Mouse (Mus musculus) neural tube, embryonic 11.5 days (tissue): ENCODE data around the gene Kdm8. TPM values are rescaled to one million over a fixed set of nuclear protein-coding genes. Genes with fewer than 3 reads are reported as not detected.

ENCODE experiments used
- ATAC-seq: fragments of 200-750 bp; cut with Nextera tagmentation; 2 replicates; pipeline ENCODE4 v1.8.0; 2017; ENCODE audit warnings: moderate number of reproducible peaks, mild to moderate bottlenecking, moderate TSS enrichment, moderate library complexity; ENCODE audit not compliant: insufficient read depth, low FRiP score, low TSS enrichment
- DNase-seq: peaks from one replicate; pipeline ENCODE4 v3.0.0-alpha.2; 2015; ENCODE audit warnings: low spot score
- H3K27ac ChIP-seq: fragments of 300-500 bp; sonication (generic); 2 replicates; pipeline ENCODE4 v1.5.1; 2014; ENCODE audit warnings: low read depth, mild to moderate bottlenecking, low read length
- H3K27me3 ChIP-seq: fragments of 300-500 bp; sonication (generic); 2 replicates; pipeline ENCODE4 v1.6.1; 2014; ENCODE audit warnings: mild to moderate bottlenecking, low read length, mixed read lengths; ENCODE audit not compliant: control insufficient read depth, insufficient read depth
- H3K36me3 ChIP-seq: fragments of 300-500 bp; sonication (generic); 2 replicates; pipeline ENCODE4 v1.6.1; 2014; ENCODE audit warnings: mild to moderate bottlenecking, low read length, moderate library complexity, mixed read lengths; ENCODE audit not compliant: control insufficient read depth, insufficient read depth
- H3K4me1 ChIP-seq: fragments of 300-500 bp; sonication (generic); 2 replicates; pipeline ENCODE4 v1.6.1; 2014; ENCODE audit warnings: low read length, mixed read lengths; ENCODE audit not compliant: control insufficient read depth, insufficient read depth
- H3K4me2 ChIP-seq: fragments of 300-500 bp; sonication (generic); 2 replicates; pipeline ENCODE4 v1.6.1; 2014; ENCODE audit warnings: low read depth, mild to moderate bottlenecking, moderate library complexity
- H3K4me3 ChIP-seq: fragments of 300-500 bp; sonication (generic); 2 replicates; pipeline ENCODE4 v1.5.1; 2014; ENCODE audit warnings: low read depth, low read length
- H3K9ac ChIP-seq: fragments of 300-500 bp; sonication (generic); 2 replicates; pipeline ENCODE4 v1.6.1; 2014; ENCODE audit warnings: mild to moderate bottlenecking, low read length
- H3K9me3 ChIP-seq: fragments of 300-500 bp; sonication (generic); 2 replicates; pipeline ENCODE4 v1.6.1; 2016; ENCODE audit warnings: low read length; ENCODE audit not compliant: control insufficient read depth
- WGBS: fragments of 180-500 bp; shearing (Covaris S2); extraction: QIAGEN DNeasy Blood & Tissue Kit; methylation state at CpG from one replicate; pipeline ENCODE4 v1.1.7; 2014; 5-methylcytosine and 5-hydroxymethylcytosine counted together
- polyA plus RNA-seq: library from polyadenylated mRNA; unstranded; fragments of >200 nt; fragmentation: Nextera tagmentation; extraction: Ambion mirVana; gene quantifications from 2 replicates; pipeline ENCODE4 v1.2.1, GENCODE M21; 2014

Gene Kdm8
- polyA plus RNA-seq, result 10.8 and 11.2 TPM in 2 replicates

- peak within 1 kb of the TSS; percentile 83 for H3K4me2 ChIP-seq
- H3K27me3 ChIP-seq, result no peaks in the 10 kb centered on the region
- H3K4me1 ChIP-seq, result peaks cover 8% of the 10 kb centered on the region; the same call in 1 of the 2 replicates
- peak within 1 kb of the TSS; percentile 71 for H3K27ac ChIP-seq
- H3K36me3 ChIP-seq, result no peaks in the 10 kb centered on the region
- H3K4me3 ChIP-seq, result peak within 1 kb of the TSS; percentile 40
- DNase-seq (peak; percentile 95), ATAC-seq (peak; percentile 94)
- WGBS, result 3% methylated on average over 61 of the region's 61 CpGs
- H3K9ac ChIP-seq, result peak within 1 kb of the TSS; percentile 63
- no peaks in the 10 kb centered on the region for H3K9me3 ChIP-seq
Measured at GRCm38 (mm10) chr7:125444464-125445401, at the start of gene Kdm8. TSS of gene Kdm8 (plus strand) at chr7:125444676.

GRCm38 (mm10) chr7:125398116-125398515, 46.4 kb upstream of the Kdm8 start:
- Histone ChIP-seq H3K27me3 (no peaks in the 10 kb centered on the region), H3K27ac (no peak overlapping the region), H3K4me2 (no peak overlapping the region), H3K9me3 (no peaks in the 10 kb centered on the region), H3K36me3 (no peaks in the 10 kb centered on the region), H3K4me3 (no peak overlapping the region), H3K4me1 (no peaks in the 10 kb centered on the region), H3K9ac (no peak overlapping the region)
- 87% methylated on average over 8 of the region's 8 CpGs for whole genome bisulfite sequencing
- DNase-seq (no peak), ATAC-seq (no peak)

- no peak overlapping the region for H3K27ac ChIP-seq
- H3K4me1 ChIP-seq, result no peaks in the 10 kb centered on the region
- 68% methylated on average over 6 of the region's 6 CpGs for WGBS
- no peak overlapping the region for H3K9ac ChIP-seq
- H3K4me2 ChIP-seq, result no peak overlapping the region
- DNase-seq (no peak), ATAC-seq (no peak)
- no peaks in the 10 kb centered on the region for H3K9me3 ChIP-seq
- H3K36me3 ChIP-seq, result no peaks in the 10 kb centered on the region
- no peaks in the 10 kb centered on the region for H3K27me3 ChIP-seq
- H3K4me3 ChIP-seq, result no peak overlapping the region
Measured at GRCm38 (mm10) chr7:125398687-125399086, 45.8 kb upstream of the Kdm8 start.

GRCm38 (mm10) chr7:125407136-125407535, 37.3 kb upstream of the Kdm8 start:
- WGBS, result 83% methylated on average over 6 of the region's 6 CpGs
- Histone ChIP-seq H3K36me3 (no peaks in the 10 kb centered on the region), H3K4me1 (no peaks in the 10 kb centered on the region)

GRCm38 (mm10) chr7:125415087-125415486, 29.4 kb upstream of the Kdm8 start:
- ATAC-seq, result no peak

More at GRCm38 (mm10) chr7:125407136-125407535, 37.3 kb upstream of the Kdm8 start:
- Histone ChIP-seq H3K4me3 (no peak overlapping the region), H3K9ac (no peak overlapping the region), H3K27me3 (no peaks in the 10 kb centered on the region), H3K4me2 (no peak overlapping the region), H3K27ac (no peak overlapping the region), H3K9me3 (no peaks in the 10 kb centered on the region)
- ATAC-seq, result no peak
- DNase-seq, result no peak

GRCm38 (mm10) chr7:125415776-125416175, 28.7 kb upstream of the Kdm8 start:
- Histone ChIP-seq H3K27ac (no peak overlapping the region), H3K9me3 (no peaks in the 10 kb centered on the region), H3K36me3 (no peaks in the 10 kb centered on the region), H3K9ac (no peak overlapping the region), H3K4me1 (no peaks in the 10 kb centered on the region), H3K4me2 (no peak overlapping the region), H3K4me3 (no peak overlapping the region), H3K27me3 (no peaks in the 10 kb centered on the region)
- no peak for DNase-seq
- no peak for ATAC-seq
- 87% methylated on average over 4 of the region's 4 CpGs for WGBS

More at GRCm38 (mm10) chr7:125415087-125415486, 29.4 kb upstream of the Kdm8 start:
- no peak for DNase-seq
- WGBS, result 91% methylated on average over 1 of the region's 1 CpGs
- Histone ChIP-seq H3K4me2 (no peak overlapping the region), H3K9me3 (no peaks in the 10 kb centered on the region), H3K36me3 (no peaks in the 10 kb centered on the region), H3K9ac (no peak overlapping the region), H3K27ac (no peak overlapping the region), H3K4me3 (no peak overlapping the region), H3K27me3 (no peaks in the 10 kb centered on the region), H3K4me1 (no peaks in the 10 kb centered on the region)

GRCm38 (mm10) chr7:125416762-125417161, 27.7 kb upstream of the Kdm8 start:
- Histone ChIP-seq H3K4me3 (no peak overlapping the region), H3K36me3 (no peaks in the 10 kb centered on the region), H3K27ac (no peak overlapping the region), H3K9me3 (no peaks in the 10 kb centered on the region), H3K27me3 (no peaks in the 10 kb centered on the region), H3K4me1 (no peaks in the 10 kb centered on the region), H3K4me2 (no peak overlapping the region), H3K9ac (no peak overlapping the region)
- ATAC-seq (no peak), DNase-seq (no peak)
- 91% methylated on average over 5 of the region's 5 CpGs for WGBS

- Histone ChIP-seq H3K27ac (no peak overlapping the region), H3K4me3 (no peak overlapping the region), H3K4me1 (no peaks in the 10 kb centered on the region), H3K36me3 (no peaks in the 10 kb centered on the region), H3K27me3 (no peaks in the 10 kb centered on the region), H3K9ac (no peak overlapping the region), H3K9me3 (no peaks in the 10 kb centered on the region), H3K4me2 (no peak overlapping the region)
- WGBS, result 22% methylated on average over 3 of the region's 3 CpGs
- ATAC-seq (no peak; the same call in 1 of the 2 replicates), DNase-seq (no peak)
Measured at GRCm38 (mm10) chr7:125418413-125418812, 26.1 kb upstream of the Kdm8 start.

GRCm38 (mm10) chr7:125420190-125420589, 24.3 kb upstream of the Kdm8 start:
- DNase-seq, result peak; percentile 38

More at GRCm38 (mm10) chr7:125420190-125420589, 24.3 kb upstream of the Kdm8 start:
- no peak overlapping the region for H3K4me3 ChIP-seq
- no peaks in the 10 kb centered on the region for H3K4me1 ChIP-seq
- no peaks in the 10 kb centered on the region for H3K36me3 ChIP-seq
- no peak overlapping the region for H3K27ac ChIP-seq
- no peaks in the 10 kb centered on the region for H3K9me3 ChIP-seq
- ATAC-seq, result no peak
- no peak overlapping the region for H3K9ac ChIP-seq
- H3K4me2 ChIP-seq, result no peak overlapping the region
- 73% methylated on average over 2 of the region's 2 CpGs for WGBS
- no peaks in the 10 kb centered on the region for H3K27me3 ChIP-seq
